Mouse (Mus musculus): ENCODE measurements around the gene Gm13279.
"Not testable (repeated sequence)": the region's sequence is repeated elsewhere in the genome, so short reads cannot be mapped to it uniquely, and the experiment has no call there.

Gene Gm13279

GRCm38 (mm10) chr4:88793936-88794675 is 3.1 kb upstream of the Gm13279 start, which contains the start of gene Gm13275:
Gene Gm13275, plus strand, starts transcription at chr4:88794487.
- DNase-seq (ENCODE audit: low spot score in 2 of 2): peak; percentile 56 to 59

- DNase-seq (ENCODE audit: low spot score in 2 of 2): not testable (repeated sequence)
These were observed 2.2 kb downstream of the Gm13279 start, which contains the start of gene Gm13285 for GRCm38 (mm10) chr4:88799365-88799764. Gene Gm13285, plus strand, starts transcription at chr4:88799665.

- not testable (repeated sequence) for DNase-seq (ENCODE audit: low spot score in 2 of 2)
These were observed 5.8 kb downstream of the Gm13279 start, which contains the start of gene Gm13287 for GRCm38 (mm10) chr4:88802954-88803353. Gene Gm13287, plus strand, starts transcription at chr4:88803254.

- not testable (repeated sequence) for DNase-seq (ENCODE audit: low spot score in 2 of 2)
These were observed 8.0 kb downstream of the Gm13279 start, which contains the start of gene Gm13288 for GRCm38 (mm10) chr4:88805231-88805630. Gene Gm13288, plus strand, starts transcription at chr4:88805531.

- not testable (repeated sequence) for DNase-seq (ENCODE audit: low spot score in 2 of 2)
These were observed 8.6 kb downstream of the Gm13279 start for GRCm38 (mm10) chr4:88805761-88806160.

GRCm38 (mm10) chr4:88815928-88816327 is 18.7 kb downstream of the Gm13279 start, which contains the start of gene Ifna7:
Gene Ifna7, plus strand, starts transcription at chr4:88816228.
- DNase-seq (ENCODE audit: low spot score in 2 of 2): no peak

GRCm38 (mm10) chr4:88819659-88820058 is 22.5 kb downstream of the Gm13279 start, which contains the start of gene Ifna11:
Gene Ifna11, plus strand, starts transcription at chr4:88819959.
- DNase-seq (ENCODE audit: low spot score in 2 of 2): no peak

- DNase-seq (ENCODE audit: low spot score in 2 of 2): peak in 1 of 2 experiments; percentile 32
These were observed 25.8 kb downstream of the Gm13279 start for GRCm38 (mm10) chr4:88822995-88823394.

GRCm38 (mm10) chr4:88827116-88827515 is 29.9 kb downstream of the Gm13279 start, which contains the start of gene Ifna6:
Gene Ifna6, plus strand, starts transcription at chr4:88827416.
- not testable (repeated sequence) for DNase-seq (ENCODE audit: low spot score in 2 of 2)

- DNase-seq (ENCODE audit: low spot score in 2 of 2): peak; percentile 35 to 56
These were observed 33.3 kb downstream of the Gm13279 start for GRCm38 (mm10) chr4:88830523-88830922.

GRCm38 (mm10) chr4:88835225-88835624 is 38.0 kb downstream of the Gm13279 start, which contains the start of gene Ifna5:
Gene Ifna5, plus strand, starts transcription at chr4:88835525.
- not testable (repeated sequence) for DNase-seq (ENCODE audit: low spot score in 2 of 2)

- DNase-seq (ENCODE audit: low spot score in 2 of 2): no peak
These were observed 41.6 kb downstream of the Gm13279 start for GRCm38 (mm10) chr4:88838828-88839227.

- DNase-seq (ENCODE audit: low spot score in 2 of 2): no peak
These were observed 42.9 kb downstream of the Gm13279 start for GRCm38 (mm10) chr4:88840058-88840457.

GRCm38 (mm10) chr4:88841438-88841911 is 44.3 kb downstream of the Gm13279 start, which contains the start of gene Ifna4:
Gene Ifna4, plus strand, starts transcription at chr4:88841861.
- no peak for DNase-seq (ENCODE audit: low spot score in 2 of 2)

GRCm38 (mm10) chr4:88845334-88845733 is 48.1 kb downstream of the Gm13279 start:
- no peak for DNase-seq (ENCODE audit: low spot score in 2 of 2)
